Mouse (Mus musculus) frontal cortex, adult (tissue): ENCODE data around the gene Gm13102.
"Not testable (repeated sequence)": the region's sequence is repeated elsewhere in the genome, so short reads cannot be mapped to it uniquely, and the experiment has no call there.

ENCODE experiments used
- ATAC-seq: cut with Nextera tagmentation; 2 replicates; pipeline ENCODE4 v1.9.2; 2017; ENCODE audit warnings: mild to moderate bottlenecking, moderate library complexity, mixed read lengths; ENCODE audit not compliant: low TSS enrichment

The Gm13102 gene

DNA sequence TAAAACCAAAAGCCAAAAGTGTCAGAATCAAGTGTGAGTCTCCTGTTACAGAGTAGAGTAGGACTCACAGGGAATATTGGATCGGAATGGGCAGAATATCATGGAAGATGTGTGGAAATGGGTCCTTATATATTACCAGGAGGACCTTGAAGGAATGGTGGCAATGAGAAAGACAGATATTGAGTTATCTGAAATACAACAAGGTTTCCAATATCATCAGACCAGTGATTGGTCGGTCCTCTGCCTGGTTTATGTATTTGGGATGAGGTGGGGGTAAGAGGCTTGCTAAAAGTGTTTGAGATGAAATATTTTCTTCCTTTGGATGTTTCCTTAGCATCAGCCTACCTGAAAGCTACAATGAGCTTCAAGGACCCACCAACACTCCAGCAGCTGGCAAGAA, at the start of gene Gm13102:
Gm13102 (plus strand) TSS at position 301 of the 400 bp plus-strand sequence.
- ATAC-seq: not testable (repeated sequence)

DNA sequence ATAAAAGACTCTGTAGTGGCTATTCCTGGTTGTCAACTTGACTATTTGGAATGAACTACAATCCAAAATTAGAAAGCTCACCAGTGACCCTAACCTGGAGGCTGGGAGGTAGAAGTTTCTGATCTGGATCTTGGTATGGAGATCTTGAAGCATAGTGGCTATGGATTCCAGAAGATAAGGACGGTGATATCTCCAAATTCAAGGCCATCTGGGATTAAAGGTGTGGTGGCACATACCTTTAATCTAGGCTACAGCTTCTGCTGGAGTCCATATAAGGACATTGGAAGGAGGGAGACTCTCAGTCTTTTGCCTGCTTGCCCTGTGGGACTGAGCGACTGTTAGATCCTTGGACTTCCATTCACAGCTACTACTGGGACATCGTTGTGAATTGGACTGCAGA, 47.4 kb upstream of the Gm13102 start, which contains the start of gene Pramel4:
Pramel4 (plus strand) TSS at position 301 of the 400 bp plus-strand sequence.
- not testable (repeated sequence) for ATAC-seq
